Mouse (Mus musculus) layer of hippocampus, adult 8-10 months (tissue): ENCODE measurements around the gene H2-Q7. TPM values are rescaled to one million over a fixed set of nuclear protein-coding genes. Genes with fewer than 3 reads are reported as not detected.
"Not testable (repeated sequence)": the region's sequence is repeated elsewhere in the genome, so short reads cannot be mapped to it uniquely, and the experiment has no call there.

Experiments
- DNase-seq, 2 experiments: peaks; one replicate each; pipeline ENCODE4 v3.0.0; 2022; ENCODE audit warnings: low spot score in 2 of 2
- total RNA-seq, 4 experiments: library from RNA; stranded (reverse); gene quantifications; 2 replicates each; pipeline ENCODE4 v1.2.4; 2022

H2-Q7 gene
- total RNA-seq, result 1 to 10 TPM in 2 of 4 experiments, under 1 TPM in 2; 0.41 to 3.2 (median 1.5) TPM

DNA sequence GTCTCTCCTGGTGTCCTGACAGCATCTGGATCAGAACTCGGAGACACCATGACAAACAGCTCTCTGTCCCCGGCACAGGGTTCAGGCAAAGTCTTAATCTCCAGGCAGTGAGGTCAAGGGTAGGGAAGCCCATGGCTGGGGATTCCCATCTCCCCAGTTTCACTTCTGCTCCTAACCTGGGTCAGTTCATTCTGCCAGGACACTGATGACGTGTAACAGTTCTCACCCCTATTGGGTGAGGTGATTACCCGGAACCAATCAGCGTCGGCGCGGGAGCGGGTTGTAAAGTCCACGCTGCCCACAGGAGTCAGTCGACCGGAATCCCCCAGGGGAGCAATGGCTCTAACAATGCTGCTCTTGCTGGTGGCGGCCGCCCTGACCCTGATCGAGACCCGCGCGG lies at the start of gene H2-Q7:
Gene H2-Q7 (plus strand): TSS at position 271 of the 400 bp plus-strand sequence.
- peak; percentile 54 to 64 for DNase-seq

DNA sequence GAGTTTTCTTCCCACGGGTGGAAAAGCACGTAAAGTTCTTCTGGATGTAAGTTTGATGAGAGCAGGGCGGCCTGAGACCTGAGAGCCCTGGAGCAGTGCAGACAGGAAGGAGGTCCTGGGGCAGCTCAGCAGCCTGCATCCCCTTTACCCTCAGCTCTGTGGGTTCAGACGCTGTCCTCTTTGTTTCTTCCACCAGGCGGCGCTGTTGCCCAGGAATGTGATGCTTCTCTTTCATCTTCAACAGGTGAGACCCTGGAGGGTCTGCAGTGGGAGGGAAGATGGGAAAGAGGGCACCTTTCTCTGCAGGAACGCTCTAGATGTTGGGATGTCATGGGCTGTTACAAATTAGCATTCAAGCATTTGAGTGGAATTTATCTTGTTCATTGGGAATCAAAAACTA lies 49.2 kb upstream of the H2-Q7 start:
- not testable (repeated sequence) for DNase-seq

DNA sequence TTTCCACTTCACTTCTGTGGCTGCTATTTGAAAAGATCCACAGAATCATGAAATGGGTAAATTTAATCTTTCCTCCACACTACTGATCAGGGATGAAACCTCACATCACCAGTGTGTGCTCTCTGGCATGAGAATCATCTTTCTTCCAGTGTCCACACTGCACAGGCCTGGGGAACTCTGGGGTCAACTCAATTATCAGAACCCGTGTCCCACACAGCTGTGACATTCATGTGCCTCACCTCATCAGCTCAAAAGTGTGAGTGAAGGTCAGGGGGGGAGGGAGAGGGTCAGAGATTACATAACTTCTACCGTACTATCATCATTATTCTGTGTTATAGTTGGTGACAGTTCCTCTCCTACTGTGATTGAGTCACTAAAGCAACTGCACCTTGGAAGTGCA lies 46.3 kb upstream of the H2-Q7 start:
- not testable (repeated sequence) for DNase-seq

DNA sequence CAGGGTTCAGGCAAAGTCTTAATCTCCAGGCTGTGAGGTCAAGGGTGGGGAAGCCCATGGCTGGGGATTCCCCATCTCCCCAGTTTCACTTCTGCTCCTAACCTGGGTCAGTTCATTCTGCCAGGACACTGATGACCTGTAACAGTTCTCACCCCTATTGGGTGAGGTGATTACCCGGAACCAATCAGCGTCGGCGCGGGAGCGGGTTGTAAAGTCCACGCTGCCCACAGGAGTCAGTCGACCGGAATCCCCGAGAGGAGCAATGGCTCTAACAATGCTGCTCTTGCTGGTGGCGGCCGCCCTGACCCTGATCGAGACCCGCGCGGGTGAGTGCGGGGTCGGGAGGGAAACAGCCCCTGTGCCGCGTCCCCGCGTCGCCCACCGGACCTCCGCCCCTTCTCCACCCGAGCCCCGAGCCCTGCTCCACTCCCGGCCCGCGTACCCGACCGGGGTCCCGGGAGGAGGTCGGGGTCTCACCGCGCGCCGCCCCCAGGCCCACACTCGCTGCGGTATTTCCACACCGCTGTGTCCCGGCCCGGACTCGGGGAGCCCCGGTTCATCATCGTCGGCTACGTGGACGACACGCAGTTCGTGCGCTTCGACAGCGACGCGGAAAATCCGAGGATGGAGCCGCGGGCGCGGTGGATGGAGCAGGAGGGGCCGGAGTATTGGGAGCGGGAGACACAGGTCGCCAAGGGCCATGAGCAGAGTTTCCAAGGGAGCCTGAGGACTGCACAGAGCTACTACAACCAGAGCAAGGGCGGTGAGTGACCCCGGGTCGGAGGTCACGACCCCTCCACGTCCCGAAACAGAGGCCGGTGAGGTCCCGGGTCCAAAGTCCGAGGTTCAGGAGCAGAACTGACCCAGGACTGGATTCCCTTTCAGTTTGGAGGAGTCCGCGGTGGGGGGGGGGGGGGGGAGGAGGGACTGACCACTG lies 44.8 kb upstream of the H2-Q7 start:
- not testable (repeated sequence) for DNase-seq

DNA sequence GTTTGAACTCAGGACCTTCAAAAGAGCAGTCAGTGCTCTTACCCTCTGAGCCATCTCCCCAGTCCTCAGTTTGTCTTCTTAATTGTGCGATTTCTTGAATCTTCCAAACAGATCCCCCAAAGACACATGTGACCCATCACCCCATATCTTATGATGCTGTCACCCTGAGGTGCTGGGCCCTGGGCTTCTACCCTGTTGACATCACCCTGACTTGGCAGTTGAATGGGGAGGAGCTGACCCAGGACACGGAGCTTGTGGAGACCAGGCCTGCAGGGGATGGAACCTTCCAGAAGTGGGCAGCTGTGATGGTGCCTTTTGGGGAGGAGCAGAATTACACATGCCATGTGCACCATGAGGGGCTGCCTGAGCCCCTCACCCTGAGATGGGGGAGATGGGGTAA lies 42.0 kb upstream of the H2-Q7 start:
- not testable (repeated sequence) for DNase-seq

DNA sequence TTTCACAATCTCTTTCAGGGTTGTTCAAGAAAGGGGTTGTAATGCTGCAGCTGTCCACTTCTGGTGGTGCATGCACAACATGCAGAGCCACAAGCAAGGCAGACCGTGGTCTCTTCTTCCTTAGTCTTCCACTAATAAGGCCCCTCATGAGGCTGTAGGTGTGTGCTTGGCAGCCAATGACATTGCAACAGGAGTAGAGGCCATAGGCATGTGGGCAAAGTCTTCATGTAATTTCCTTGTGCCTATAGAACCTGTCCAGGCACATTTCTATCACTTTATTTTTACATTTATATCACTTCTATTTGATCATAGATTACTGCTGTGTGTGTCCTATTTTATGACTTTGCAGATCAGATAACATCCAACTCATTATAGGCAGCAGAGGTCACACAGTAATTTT lies 25.9 kb upstream of the H2-Q7 start:
- DNase-seq, result not testable (repeated sequence)

DNA sequence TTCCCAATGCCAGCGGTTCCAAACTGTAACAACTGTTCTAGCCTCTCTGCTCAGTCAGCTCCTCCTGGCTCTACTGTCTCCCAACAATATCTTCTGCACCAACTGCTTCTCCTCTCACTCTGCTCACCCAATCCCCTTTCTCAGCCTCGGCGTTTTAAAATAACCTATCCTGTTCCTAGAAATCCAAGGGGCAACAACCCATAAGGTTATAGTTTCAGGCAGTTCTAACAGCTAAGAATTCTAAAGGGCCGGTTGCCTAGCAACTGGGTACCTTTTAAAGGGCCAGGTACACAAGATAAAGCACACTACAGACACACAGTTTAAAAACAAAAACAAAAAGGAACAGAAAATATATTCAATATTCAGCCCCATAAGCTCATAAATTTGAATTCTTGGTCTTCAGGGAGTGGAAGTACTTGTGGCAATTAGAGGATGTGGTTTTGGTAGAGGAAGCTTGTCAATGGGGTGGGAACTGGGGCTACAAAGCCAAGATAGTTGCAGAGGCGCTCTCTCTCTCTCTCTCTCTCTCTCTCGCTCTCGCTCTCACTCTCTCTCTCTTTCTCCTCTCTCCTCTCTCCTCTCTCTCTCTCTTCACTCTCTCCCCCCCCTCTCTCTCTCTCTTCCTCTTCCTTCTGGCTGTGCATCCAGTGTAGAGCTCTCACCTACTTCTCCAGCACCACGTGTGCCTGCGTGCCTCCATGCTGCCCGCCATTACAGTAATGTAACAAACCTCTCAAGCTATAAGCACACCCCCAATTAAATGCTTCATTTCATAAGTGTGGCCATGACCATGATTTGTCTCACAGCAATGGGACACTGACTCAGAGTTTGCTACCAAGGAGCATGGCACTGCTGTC lies 23.5 kb upstream of the H2-Q7 start:
- not testable (repeated sequence) for DNase-seq

DNA sequence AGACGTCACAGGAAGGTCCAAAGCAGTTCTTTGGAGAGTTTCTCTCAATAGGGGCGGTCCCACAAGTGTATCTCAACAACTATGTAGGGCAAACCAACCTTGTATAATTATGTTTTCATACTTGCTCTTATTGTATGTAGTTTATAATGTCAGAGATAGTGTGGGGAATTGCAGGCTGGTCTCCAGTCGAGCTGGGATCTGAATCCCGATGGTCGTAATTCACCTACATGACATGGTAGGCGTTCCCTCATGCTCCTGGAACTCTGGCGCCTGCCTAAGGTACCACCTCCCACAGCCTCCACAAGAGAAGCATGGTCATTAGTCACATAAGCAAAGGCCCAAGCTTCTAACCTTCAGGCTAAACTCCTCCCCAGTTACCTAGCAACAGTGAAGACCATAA lies 20.2 kb upstream of the H2-Q7 start:
- no peak for DNase-seq

DNA sequence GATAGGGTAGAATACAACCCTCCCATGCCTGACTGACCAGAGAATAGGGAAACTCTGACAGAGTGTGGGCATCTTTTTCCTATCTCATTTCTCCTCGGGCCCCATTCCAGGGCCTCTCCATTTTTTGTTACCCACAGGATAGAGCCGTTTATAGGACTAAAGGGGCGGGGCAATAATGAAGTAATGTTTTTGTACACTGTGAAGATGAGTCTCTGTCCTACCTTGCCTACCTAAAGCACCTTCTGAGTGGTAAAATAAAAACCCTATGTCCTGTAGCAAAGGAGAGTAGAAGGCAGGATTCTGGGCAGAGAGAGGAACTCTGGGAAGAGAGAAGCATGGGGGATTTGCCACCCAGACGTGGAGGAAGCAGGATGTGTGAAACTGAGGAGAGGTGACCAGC lies 19.4 kb upstream of the H2-Q7 start:
- not testable (repeated sequence) for DNase-seq

GRCm38 (mm10) chr17:35420206-35420810 lies 18.6 kb upstream of the H2-Q7 start:
- not testable (repeated sequence) for DNase-seq

- not testable (repeated sequence) for DNase-seq
Observed at GRCm38 (mm10) chr17:35421331-35421730, 17.6 kb upstream of the H2-Q7 start.

- not testable (repeated sequence) for DNase-seq
Observed at GRCm38 (mm10) chr17:35422360-35422759, 16.6 kb upstream of the H2-Q7 start.

- DNase-seq, result not testable (repeated sequence)
Observed at GRCm38 (mm10) chr17:35423131-35423810, 15.7 kb upstream of the H2-Q7 start.

- not testable (repeated sequence) for DNase-seq
Observed at GRCm38 (mm10) chr17:35424106-35424505, 14.8 kb upstream of the H2-Q7 start.

GRCm38 (mm10) chr17:35424624-35425416 lies 14.1 kb upstream of the H2-Q7 start, which contains the start of gene H2-Q6:
Gene H2-Q6, plus strand, starts transcription at chr17:35424850.
- not testable (repeated sequence) for DNase-seq

- not testable (repeated sequence) for DNase-seq
Observed at GRCm38 (mm10) chr17:35425474-35425873, 13.5 kb upstream of the H2-Q7 start.

- not testable (repeated sequence) for DNase-seq
Observed at GRCm38 (mm10) chr17:35428883-35429282, 10.1 kb upstream of the H2-Q7 start.

DNA sequence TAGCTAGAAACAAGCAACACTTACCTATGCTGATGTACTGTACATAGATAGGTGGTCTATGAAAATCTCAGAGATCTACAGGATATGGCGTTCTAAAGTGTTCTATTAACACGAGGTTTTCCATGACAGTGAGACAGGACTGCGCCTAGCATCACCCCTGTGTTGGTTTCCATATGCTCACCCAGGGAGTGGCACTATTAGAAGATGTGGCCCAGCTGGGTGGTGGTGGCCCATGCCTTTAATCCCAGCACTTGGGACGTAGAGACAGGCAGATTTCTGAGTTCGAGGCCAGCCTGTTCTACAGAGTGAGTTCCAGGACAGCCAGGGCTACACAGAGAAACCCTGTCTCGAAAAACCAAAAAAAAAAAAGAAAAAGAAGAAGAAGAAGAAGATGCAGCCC lies 8.3 kb upstream of the H2-Q7 start:
- not testable (repeated sequence) for DNase-seq

- DNase-seq, result not testable (repeated sequence)
Observed at GRCm38 (mm10) chr17:35432167-35432566, 6.8 kb upstream of the H2-Q7 start.

- not testable (repeated sequence) for DNase-seq
Observed at GRCm38 (mm10) chr17:35434836-35435235, 4.1 kb upstream of the H2-Q7 start.
